Mouse (Mus musculus) heart, embryonic 15.5 days (tissue): ENCODE data around the gene Ptk6. TPM values are rescaled to one million over a fixed set of nuclear protein-coding genes. Genes with fewer than 3 reads are reported as not detected.
A peak's percentile ranks its signal among the peaks of the same experiment; 100 is the strongest.

ENCODE experiments used
- ATAC-seq: fragments of 200-750 bp; cut with Nextera tagmentation; replicated peaks from 2 replicates; pipeline ENCODE4 v1.8.0; 2017; ENCODE audit warnings: low read depth, moderate TSS enrichment; ENCODE audit not compliant: insufficient number of reproducible peaks, insufficient read depth, low FRiP score
- H3K27ac ChIP-seq: fragments of 300-500 bp; sonication (generic); 2 replicates; pipeline ENCODE4 v1.5.1; 2015; ENCODE audit warnings: mild to moderate bottlenecking, inconsistent platforms
- H3K27me3 ChIP-seq: fragments of 300-500 bp; sonication (generic); 2 replicates; pipeline ENCODE4 v1.6.1; 2015; ENCODE audit warnings: inconsistent platforms
- H3K36me3 ChIP-seq: fragments of 300-500 bp; sonication (generic); 2 replicates; pipeline ENCODE4 v1.6.1; 2015; ENCODE audit warnings: mild to moderate bottlenecking, inconsistent platforms
- H3K4me1 ChIP-seq: fragments of 300-500 bp; sonication (generic); replicated peaks from 2 replicates; pipeline ENCODE4 v1.6.1; 2015; ENCODE audit warnings: inconsistent platforms
- H3K4me2 ChIP-seq: fragments of 300-500 bp; sonication (generic); 2 replicates; pipeline ENCODE4 v1.6.1; 2015; ENCODE audit warnings: inconsistent platforms, mild to moderate bottlenecking, moderate library complexity
- H3K4me3 ChIP-seq: fragments of 300-500 bp; sonication (generic); 2 replicates; pipeline ENCODE4 v1.5.1; 2015; ENCODE audit warnings: mild to moderate bottlenecking, inconsistent platforms
- H3K9ac ChIP-seq: fragments of 300-500 bp; sonication (generic); 2 replicates; pipeline ENCODE4 v1.6.1; 2015; ENCODE audit warnings: mild to moderate bottlenecking, inconsistent platforms
- H3K9me3 ChIP-seq: fragments of 300-500 bp; sonication (generic); replicated peaks from 2 replicates; pipeline ENCODE4 v1.6.1; 2016; ENCODE audit warnings: inconsistent platforms
- WGBS: fragments of 180-500 bp; shearing (Covaris S2); methylation state at CpG from one replicate; pipeline ENCODE4 v1.1.7; 2015; ENCODE audit warnings: mixed read lengths; 5-methylcytosine and 5-hydroxymethylcytosine counted together
- polyA plus RNA-seq: library from polyadenylated mRNA; unstranded; fragments of >200 nt; fragmentation: Nextera tagmentation; extraction: Ambion mirVana; gene quantifications from 2 replicates; pipeline ENCODE4 v1.2.1, GENCODE M21; 2015

The Ptk6 gene
- polyA plus RNA-seq, 1 experiment from 2014 or later: 0.05 TPM

DNA sequence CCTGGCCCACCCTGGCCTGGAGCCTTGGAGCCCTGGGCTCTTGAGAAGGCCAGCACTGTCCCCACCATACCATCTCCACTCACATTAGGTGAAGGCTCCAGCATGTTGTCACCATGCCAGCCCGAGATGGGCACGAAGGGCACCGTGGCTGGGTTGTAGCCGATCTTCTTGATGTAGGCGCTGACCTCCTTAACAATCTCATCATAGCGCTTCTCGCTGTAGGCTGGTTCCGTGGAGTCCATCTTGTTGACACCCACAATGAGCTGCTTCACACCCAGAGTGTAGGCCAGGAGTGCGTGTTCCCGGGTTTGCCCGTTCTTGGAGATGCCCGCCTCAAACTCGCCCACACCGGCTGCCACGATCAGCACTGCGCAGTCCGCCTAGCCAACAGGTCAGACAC is 49.9 kb downstream of the Ptk6 start:
- Histone ChIP-seq H3K9me3 (no peaks in the 10 kb centered on the region), H3K27ac (no peak overlapping the region), H3K4me2 (no peak overlapping the region), H3K36me3 (peaks cover 28% of the 10 kb centered on the region; the same call in 1 of the 2 replicates), H3K27me3 (peaks cover 52% of the 10 kb centered on the region), H3K4me1 (peaks cover 48% of the 10 kb centered on the region), H3K4me3 (no peak overlapping the region), H3K9ac (no peak overlapping the region)
- no peak for ATAC-seq
- 91% methylated on average over 17 of the region's 17 CpGs for WGBS

DNA sequence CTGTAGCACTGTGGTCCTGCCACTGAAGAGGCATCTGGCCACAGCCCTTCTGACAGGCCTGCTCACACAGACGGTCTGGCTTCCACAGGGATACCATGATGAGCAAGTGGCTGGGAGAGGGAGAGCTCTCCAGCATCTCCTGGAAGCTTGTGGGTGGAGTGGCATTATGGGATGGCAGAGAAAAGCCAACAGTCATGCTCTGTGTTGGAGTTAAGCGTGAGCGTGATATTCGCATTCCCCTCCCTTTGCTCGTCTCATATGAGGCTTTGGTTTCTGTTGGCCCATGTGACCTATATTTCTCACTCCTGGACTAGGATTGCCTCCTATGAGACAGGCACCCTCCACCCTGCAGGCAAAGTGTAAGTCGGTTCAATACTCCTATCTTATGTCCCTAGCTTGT is 52.3 kb downstream of the Ptk6 start:
- peaks cover 46% of the 10 kb centered on the region for H3K27me3 ChIP-seq
- peaks cover 28% of the 10 kb centered on the region; the same call in 1 of the 2 replicates for H3K36me3 ChIP-seq
- WGBS: 67% methylated on average over 6 of the region's 6 CpGs

DNA sequence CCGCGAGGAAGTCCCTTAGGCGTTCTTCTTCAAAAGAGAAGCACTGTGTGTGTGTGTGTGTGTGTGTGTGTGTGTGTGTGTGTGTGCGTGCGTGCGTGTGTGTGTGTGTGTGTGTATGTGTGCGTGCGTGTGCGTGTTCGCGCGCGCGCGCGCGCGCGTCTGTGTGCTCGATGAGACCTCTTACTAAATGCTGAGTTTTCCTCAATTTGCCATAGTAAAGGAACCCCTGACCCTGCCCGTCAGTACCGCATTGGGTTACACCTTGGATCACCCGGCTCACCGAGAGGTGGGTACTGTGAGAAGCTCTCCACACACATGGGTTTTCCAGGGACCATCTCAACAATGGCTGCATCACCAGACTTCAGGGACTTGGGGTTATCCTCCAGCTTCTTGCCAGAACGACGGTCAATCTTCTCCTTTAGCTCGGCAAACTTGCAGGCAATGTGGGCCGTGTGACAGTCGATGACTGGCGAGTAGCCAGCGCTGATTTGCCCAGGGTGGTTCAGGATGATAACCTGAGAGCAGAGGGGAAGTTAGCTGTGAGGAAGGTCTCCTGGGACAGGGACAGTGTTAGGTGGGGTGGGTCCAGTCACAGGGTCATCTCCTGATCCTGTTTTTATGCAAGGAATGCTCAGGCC is 54.2 kb downstream of the Ptk6 start:
- peak overlapping the region; percentile 46 for H3K4me3 ChIP-seq
- H3K9ac ChIP-seq: no peak overlapping the region
- H3K27ac ChIP-seq: no peak overlapping the region
- peaks cover 27% of the 10 kb centered on the region; the same call in 1 of the 2 replicates for H3K36me3 ChIP-seq
- H3K4me1 ChIP-seq: peaks cover 23% of the 10 kb centered on the region
- 22% methylated on average over 31 of the region's 31 CpGs for WGBS
- peaks cover 51% of the 10 kb centered on the region for H3K27me3 ChIP-seq
- H3K9me3 ChIP-seq: no peaks in the 10 kb centered on the region
- H3K4me2 ChIP-seq: peak overlapping the region; percentile 75
- ATAC-seq: no peak

More for the DNA sequence above, 52.3 kb downstream of the Ptk6 start:
- no peak overlapping the region for H3K27ac ChIP-seq
- no peak for ATAC-seq
- no peak overlapping the region for H3K9ac ChIP-seq
- no peak overlapping the region for H3K4me3 ChIP-seq
- no peaks in the 10 kb centered on the region for H3K9me3 ChIP-seq
- H3K4me2 ChIP-seq: no peak overlapping the region
- peaks cover 40% of the 10 kb centered on the region for H3K4me1 ChIP-seq

- Histone ChIP-seq H3K36me3 (peaks cover 20% of the 10 kb centered on the region; the same call in 1 of the 2 replicates), H3K4me2 (peak overlapping the region; percentile 75), H3K9ac (no peak overlapping the region), H3K4me3 (peak overlapping the region; percentile 46), H3K4me1 (peaks cover 18% of the 10 kb centered on the region), H3K27ac (no peak overlapping the region), H3K27me3 (peaks cover 55% of the 10 kb centered on the region), H3K9me3 (no peaks in the 10 kb centered on the region)
- peak; percentile 50 for ATAC-seq
- WGBS: 7% methylated on average over 61 of the region's 61 CpGs
Observed at GRCm38 (mm10) chr2:181147546-181148317, 54.9 kb downstream of the Ptk6 start.

DNA sequence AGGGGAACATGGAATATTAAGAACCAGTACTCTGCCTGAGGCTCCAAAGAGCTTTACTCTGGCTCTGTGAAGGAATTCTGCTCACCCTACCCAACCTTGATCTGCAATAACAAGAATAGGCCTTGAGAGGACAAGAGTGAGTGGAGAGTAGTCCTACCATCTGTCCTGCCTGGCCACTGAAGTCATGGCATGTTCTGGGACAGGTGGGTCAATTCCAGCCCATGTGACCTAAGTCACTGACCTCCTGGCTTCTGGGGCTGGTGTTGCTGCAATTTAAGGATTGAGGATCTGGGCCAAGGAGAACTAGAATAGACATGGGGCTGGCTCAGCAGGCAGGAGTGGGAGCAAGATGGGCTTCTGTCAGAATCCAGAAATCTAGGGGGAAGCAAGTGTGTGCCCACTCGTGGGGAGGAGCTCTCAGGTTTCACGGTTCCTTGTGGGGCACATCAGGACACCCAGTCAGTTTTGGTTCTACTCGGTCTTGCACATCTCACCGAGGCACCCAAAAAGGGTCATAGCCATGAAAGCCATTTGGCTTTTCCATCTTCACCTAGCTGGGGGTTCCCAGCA is 55.5 kb downstream of the Ptk6 start:
- no peak overlapping the region for H3K27ac ChIP-seq
- no peak for ATAC-seq
- H3K4me2 ChIP-seq: peak overlapping the region; percentile 75
- H3K4me3 ChIP-seq: peak overlapping the region; percentile 46; the same call in 1 of the 2 replicates
- H3K9ac ChIP-seq: no peak overlapping the region
- peaks cover 16% of the 10 kb centered on the region; the same call in 1 of the 2 replicates for H3K36me3 ChIP-seq
- 53% methylated on average over 4 of the region's 4 CpGs for WGBS
- peaks cover 18% of the 10 kb centered on the region for H3K4me1 ChIP-seq
- H3K9me3 ChIP-seq: no peaks in the 10 kb centered on the region
- H3K27me3 ChIP-seq: peaks cover 51% of the 10 kb centered on the region

DNA sequence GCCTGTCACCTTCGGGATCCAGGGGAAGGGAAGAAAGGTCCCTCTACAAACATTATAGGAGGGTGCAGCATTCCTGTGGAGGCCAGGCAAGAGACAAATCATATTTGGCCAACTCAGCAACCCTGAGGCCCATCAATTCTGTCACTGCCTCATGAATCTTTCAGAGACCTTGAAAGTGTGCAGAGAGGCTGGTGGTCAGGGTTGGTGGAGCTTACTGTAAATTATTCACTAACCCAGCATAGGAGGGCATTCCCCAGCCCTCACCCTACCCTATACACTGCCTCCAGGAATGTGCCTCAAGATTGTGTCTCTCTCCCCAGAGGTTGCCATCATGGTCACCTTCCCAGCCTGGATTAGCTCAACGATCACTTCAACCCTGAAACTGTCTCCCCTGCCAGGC is 57.9 kb downstream of the Ptk6 start:
- H3K27ac ChIP-seq: no peak overlapping the region
- H3K9ac ChIP-seq: no peak overlapping the region
- no peak overlapping the region for H3K4me2 ChIP-seq
- ATAC-seq: no peak
- no peak overlapping the region for H3K4me3 ChIP-seq
- no peaks in the 10 kb centered on the region for H3K9me3 ChIP-seq
- peaks cover 1% of the 10 kb centered on the region; the same call in 1 of the 2 replicates for H3K36me3 ChIP-seq
- WGBS: 79% methylated on average over 2 of the region's 2 CpGs
- H3K4me1 ChIP-seq: peaks cover 17% of the 10 kb centered on the region
- peaks cover 66% of the 10 kb centered on the region for H3K27me3 ChIP-seq

Other genes starting within 250 kb of the Ptk6 start
- gene Nkain4, start 248.1 kb downstream of the Ptk6 start, polyA plus RNA-seq: 38.2 and 49.5 TPM in 2 replicates
- 71.8 and 92.4 TPM in 2 replicates for gene Arfgap1, start 235.6 kb downstream of the Ptk6 start, polyA plus RNA-seq
- gene Col20a1, start 216.3 kb downstream of the Ptk6 start, polyA plus RNA-seq: 0.04 and 0.43 TPM in 2 replicates
- 0.28 and 0.75 TPM in 2 replicates for gene Chrna4, start 159.2 kb downstream of the Ptk6 start, polyA plus RNA-seq
- gene Kcnq2, start 67.5 kb downstream of the Ptk6 start, polyA plus RNA-seq: 0.03 and 0.65 TPM in 2 replicates
- gene Eef1a2, start 45.8 kb downstream of the Ptk6 start, polyA plus RNA-seq: 12.1 and 13.2 TPM in 2 replicates
- 146 and 165 TPM in 2 replicates for gene Ppdpf, start 15.5 kb downstream of the Ptk6 start, polyA plus RNA-seq
- 0.09 and 0.10 TPM in 2 replicates for gene Srms, start 10.4 kb upstream of the Ptk6 start, polyA plus RNA-seq
- gene Fndc11, start 17.2 kb upstream of the Ptk6 start, polyA plus RNA-seq: 0.10 TPM in 1 of 2 replicates, not detected in the other
- gene Helz2, start 39.2 kb upstream of the Ptk6 start, polyA plus RNA-seq: 0.87 and 1.9 TPM in 2 replicates
- gene Gmeb2, start 85.2 kb upstream of the Ptk6 start, polyA plus RNA-seq: 7.4 and 9.5 TPM in 2 replicates
- 0.89 and 13.4 TPM in 2 replicates for gene Stmn3, start 111.7 kb upstream of the Ptk6 start, polyA plus RNA-seq
- 18.0 and 27.9 TPM in 2 replicates for gene Rtel1, start 117.0 kb upstream of the Ptk6 start, polyA plus RNA-seq
- gene Zgpat, start 162.1 kb upstream of the Ptk6 start, polyA plus RNA-seq: 24.1 and 32.2 TPM in 2 replicates
- 53.2 and 59.4 TPM in 2 replicates for gene Arfrp1, start 162.6 kb upstream of the Ptk6 start, polyA plus RNA-seq
- 12.0 and 18.9 TPM in 2 replicates for gene Lime1, start 177.3 kb upstream of the Ptk6 start, polyA plus RNA-seq